ENCODE assay signal across 9 mouse cellular contexts in genomic region chr19:11811688-11812365, GRCm38 (mm10). TPM values are rescaled to one million over a fixed set of nuclear protein-coding genes. Genes with fewer than 3 reads are reported as not detected.
A peak's percentile ranks its signal among the peaks of the same experiment; 100 is the strongest.
DNase-seq lines count a peak whose midpoint lies in the region; ATAC-seq lines count a peak whose summit lies in the region.
"Had no signal": no experiment of that assay in that cellular context is flagged by ENCODE, and none has a peak within 500 bp of the region (broad histone marks: within the 10 kb centered on the region; RNA-seq: fewer than 3 reads in every experiment).

No protein-coding gene starts in this region.

- H3K9ac ChIP-seq in intestine, embryonic 14.5 days (ENCODE audit: low read length) = no peak overlapping the region
- H3K9ac ChIP-seq: limb, embryonic 12.5 days had no signal

- H3K9me3 ChIP-seq in intestine, embryonic 14.5 days (ENCODE audit: control insufficient read depth, low read length) = no peaks in the 10 kb centered on the region
- H3K9me3 ChIP-seq: limb, embryonic 12.5 days had no signal

- H3K4me3 ChIP-seq in intestine, embryonic 14.5 days (ENCODE audit: low read depth, low read length) = no peak overlapping the region
- H3K4me3 ChIP-seq: limb, embryonic 12.5 days had no signal

- 55% methylated on average over 5 of the region's 5 CpGs for WGBS in intestine, embryonic 14.5 days

- no peaks in the 10 kb centered on the region for H3K36me3 ChIP-seq in intestine, embryonic 14.5 days (ENCODE audit: control insufficient read depth, insufficient read depth, low read length)
- H3K36me3 ChIP-seq: limb, embryonic 12.5 days had no signal

- no peaks in the 10 kb centered on the region for H3K27me3 ChIP-seq in intestine, embryonic 14.5 days (replicated peaks; ENCODE audit: control insufficient read depth, insufficient read depth, low read length)

- no peak overlapping the region for H3K27ac ChIP-seq in intestine, embryonic 14.5 days (ENCODE audit: low read depth)
- H3K27ac ChIP-seq: limb, embryonic 12.5 days had no signal

- no peak overlapping the region for H3K4me2 ChIP-seq in intestine, embryonic 14.5 days (ENCODE audit: low read length)
- H3K4me2 ChIP-seq: limb, embryonic 12.5 days had no signal

- DNase-seq in brain, adult 2 months (ENCODE audit: low read depth, low spot score) = peak; percentile 65
- peak; percentile 62 for DNase-seq in embryo, embryonic 11 days
- DNase-seq in intestine, embryonic 14.5 days (ENCODE audit: low spot score) = no peak
- no peak for DNase-seq in frontal cortex, postnatal 25 days (ENCODE audit: low spot score in 2 of 2)
- no peak for DNase-seq in spleen, postnatal 36 days (ENCODE audit: low spot score in 2 of 2)
- no peak for DNase-seq in spleen, postnatal 14 days (ENCODE audit: low spot score in 2 of 2)
- DNase-seq: thymus, adult 2 months had no signal

- peak; percentile 69; the same call in 1 of the 2 replicates for ATAC-seq in intestine, embryonic 14.5 days (replicated peaks; ENCODE audit: low FRiP score, low TSS enrichment, low read depth)
- peak; percentile 50 for ATAC-seq in megakaryocyte-erythroid progenitor cell, adult 5-6 weeks (replicated peaks; ENCODE audit: low FRiP score, low TSS enrichment, poor library complexity, severe bottlenecking)

- no peaks in the 10 kb centered on the region for H3K4me1 ChIP-seq in intestine, embryonic 14.5 days (replicated peaks; ENCODE audit: control insufficient read depth, insufficient read depth, low read length)
- H3K4me1 ChIP-seq: limb, embryonic 12.5 days had no signal

RNA-seq across cellular contexts. Expression of gene Stx3, which starts 7.4 kb away (rescaled TPM):
- 28.4 and 30.0 TPM in 2 replicates for polyA plus RNA-seq in intestine, embryonic 14.5 days (2014; fragmentation: Nextera tagmentation; extraction: Ambion mirVana)
- 5.6 and 8.0 TPM in 2 replicates for total RNA-seq in megakaryocyte-erythroid progenitor cell, adult 5-6 weeks (2014; fragmentation: Nextera tagmentation)
- total RNA-seq in megakaryocyte-erythroid progenitor cell, adult 5-6 weeks (2017) = 6.2 and 16.5 TPM in 2 replicates

RNA-seq across cellular contexts. Expression of gene Olfr1417, which starts 27.2 kb away (rescaled TPM):
- 0.12 TPM in 1 of 2 replicates, not detected in the other for polyA plus RNA-seq in intestine, embryonic 14.5 days (2014; fragmentation: Nextera tagmentation; extraction: Ambion mirVana)
- total RNA-seq in megakaryocyte-erythroid progenitor cell, adult 5-6 weeks (2014; fragmentation: Nextera tagmentation) = not detected in 2 replicates
- total RNA-seq in megakaryocyte-erythroid progenitor cell, adult 5-6 weeks (2017) = 0.28 TPM in 1 of 2 replicates, not detected in the other
- polyA plus RNA-seq: limb, embryonic 12.5 days; thymus, adult 2 months had no signal

RNA-seq across cellular contexts. Expression of gene Mrpl16, which starts 41.6 kb away (rescaled TPM):
- 67.1 and 67.8 TPM in 2 replicates for polyA plus RNA-seq in intestine, embryonic 14.5 days (2014; fragmentation: Nextera tagmentation; extraction: Ambion mirVana)
- total RNA-seq in megakaryocyte-erythroid progenitor cell, adult 5-6 weeks (2014; fragmentation: Nextera tagmentation) = 73.6 and 85.5 TPM in 2 replicates
- total RNA-seq in megakaryocyte-erythroid progenitor cell, adult 5-6 weeks (2017) = 112 and 131 TPM in 2 replicates

RNA-seq across cellular contexts. Expression of gene Olfr1418, which starts 49.0 kb away (rescaled TPM):
- not detected in 2 replicates for polyA plus RNA-seq in intestine, embryonic 14.5 days (2014; fragmentation: Nextera tagmentation; extraction: Ambion mirVana)
- total RNA-seq in megakaryocyte-erythroid progenitor cell, adult 5-6 weeks (2014; fragmentation: Nextera tagmentation) = not detected in 2 replicates
- total RNA-seq in megakaryocyte-erythroid progenitor cell, adult 5-6 weeks (2017) = not detected in 2 replicates
- polyA plus RNA-seq: limb, embryonic 12.5 days; thymus, adult 2 months had no signal

Comparison
In these comparisons a context has a peak if more than half of its experiments do, and no peak if none do; other contexts are left out.
1. DNase-seq: peak in brain, adult 2 months (single experiment) and embryo, embryonic 11 days (single experiment); none in intestine, embryonic 14.5 days (single experiment), frontal cortex, postnatal 25 days (0 of 2), spleen, postnatal 36 days (0 of 2) and spleen, postnatal 14 days (0 of 2).